ENCODE assay signal across 8 mouse cellular contexts in the genomic region with DNA sequence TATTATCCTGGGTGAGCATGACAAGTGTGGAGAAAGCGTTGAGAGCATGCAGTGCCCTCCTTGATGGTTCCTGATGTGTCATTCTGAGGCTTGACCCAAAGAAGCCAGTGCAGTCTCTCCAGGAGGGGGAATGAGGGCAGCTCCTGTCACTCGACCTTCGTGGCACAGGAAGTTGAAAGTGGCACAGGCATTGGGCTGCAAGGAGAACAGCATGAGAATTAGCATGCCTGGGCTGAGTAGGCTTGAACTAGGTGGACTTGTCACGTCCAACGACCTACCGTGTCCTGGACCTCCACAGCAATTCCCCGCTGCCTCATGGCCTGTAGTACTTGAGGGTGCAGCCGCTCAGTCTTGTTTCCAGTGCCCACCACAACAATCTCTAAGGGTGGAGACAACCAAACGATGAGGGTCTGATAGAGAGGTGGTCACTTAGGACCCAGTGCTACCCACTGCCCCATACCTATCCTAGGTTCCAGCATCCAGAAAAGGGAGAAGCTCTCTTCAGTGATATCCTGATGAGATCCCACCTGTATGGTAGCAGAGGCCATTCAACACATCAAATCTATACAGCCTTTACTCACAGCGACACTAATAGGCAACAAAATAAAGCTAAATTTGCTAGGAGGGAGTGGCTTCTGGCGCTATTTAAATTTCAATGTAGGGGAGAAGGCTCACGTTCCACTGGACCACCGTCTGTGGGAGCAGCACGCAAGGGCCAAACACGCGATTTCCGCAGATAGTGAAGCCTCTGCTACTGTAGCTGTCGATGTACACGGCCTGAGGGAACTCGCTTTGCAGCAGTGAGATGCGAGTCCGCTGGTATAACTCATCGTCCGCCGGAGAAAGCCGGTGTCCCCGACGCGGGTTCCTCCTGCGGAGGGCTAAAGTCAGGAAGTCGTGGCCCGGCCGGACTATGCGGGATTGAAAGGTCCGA. TPM values are rescaled to one million over a fixed set of nuclear protein-coding genes. Genes with fewer than 3 reads are reported as not detected.
DNase-seq lines count a peak whose midpoint lies in the region; ATAC-seq and TF ChIP-seq lines count a peak whose summit lies in the region.

No protein-coding gene starts in this region.

- 12% methylated on average over 35 of the region's 35 CpGs for WGBS in kidney, embryonic 15.5 days
- WGBS in forebrain, postnatal 0 days = 10% methylated on average over 35 of the region's 35 CpGs
- 9% methylated on average over 35 of the region's 35 CpGs for WGBS in liver, embryonic 15.5 days (ENCODE audit: insufficient replicate concordance)

- H3K4me2 ChIP-seq in kidney, embryonic 15.5 days = peak overlapping the region; percentile 91
- H3K4me2 ChIP-seq in forebrain, postnatal 0 days (ENCODE audit: low read depth) = peak overlapping the region; percentile 90
- peak overlapping the region; percentile 98 for H3K4me2 ChIP-seq in liver, embryonic 15.5 days

- peaks cover 55% of the 10 kb centered on the region for H3K36me3 ChIP-seq in kidney, embryonic 15.5 days
- peaks cover 41% of the 10 kb centered on the region for H3K36me3 ChIP-seq in forebrain, postnatal 0 days (ENCODE audit: insufficient read depth)
- peaks cover 50% of the 10 kb centered on the region for H3K36me3 ChIP-seq in liver, embryonic 15.5 days (replicated peaks)

- H3K4me1 ChIP-seq in kidney, embryonic 15.5 days = peaks cover 52% of the 10 kb centered on the region
- H3K4me1 ChIP-seq in bone marrow macrophage, adult 2 months (ENCODE audit: control insufficient read depth, insufficient read depth, low read length) = peaks cover 22% of the 10 kb centered on the region
- peaks cover 23% of the 10 kb centered on the region for H3K4me1 ChIP-seq in forebrain, postnatal 0 days (ENCODE audit: insufficient read depth)
- peaks cover 87% of the 10 kb centered on the region for H3K4me1 ChIP-seq in liver, embryonic 15.5 days (replicated peaks)

- no peak for TF ChIP-seq POLR2A in bone marrow macrophage, adult 2 months (IDR thresholded peaks at IDR 0.05; ENCODE audit: borderline replicate concordance, low read depth, low read length)

- peak overlapping the region; percentile 64 for H3K4me3 ChIP-seq in kidney, embryonic 15.5 days (replicated peaks)
- H3K4me3 ChIP-seq in bone marrow macrophage, adult 2 months (ENCODE audit: insufficient read depth, low read length) = peak overlapping the region; percentile 86
- peak overlapping the region; percentile 77 for H3K4me3 ChIP-seq in forebrain, postnatal 0 days (ENCODE audit: low read depth, low read length)
- H3K4me3 ChIP-seq in liver, embryonic 15.5 days (replicated peaks) = peak overlapping the region; percentile 80

- H3K27me3 ChIP-seq in kidney, embryonic 15.5 days = no peaks in the 10 kb centered on the region
- H3K27me3 ChIP-seq in forebrain, postnatal 0 days (ENCODE audit: insufficient read depth, low read length) = no peaks in the 10 kb centered on the region
- H3K27me3 ChIP-seq in liver, embryonic 15.5 days = no peaks in the 10 kb centered on the region

- TF ChIP-seq CTCF in bone marrow macrophage, adult 2 months (IDR thresholded peaks at IDR 0.05; ENCODE audit: low read depth, low read length) = no peak
- no peak for TF ChIP-seq CTCF in forebrain, postnatal 0 days (IDR thresholded peaks at IDR 0.05; ENCODE audit: low read depth)

- no peaks in the 10 kb centered on the region for H3K9me3 ChIP-seq in kidney, embryonic 15.5 days (replicated peaks)
- H3K9me3 ChIP-seq in forebrain, postnatal 0 days (ENCODE audit: low read length) = no peaks in the 10 kb centered on the region
- no peaks in the 10 kb centered on the region for H3K9me3 ChIP-seq in liver, embryonic 15.5 days (replicated peaks)

- H3K9ac ChIP-seq in kidney, embryonic 15.5 days = peak overlapping the region; percentile 72
- H3K9ac ChIP-seq in forebrain, postnatal 0 days = peak overlapping the region; percentile 83
- peak overlapping the region; percentile 83 for H3K9ac ChIP-seq in liver, embryonic 15.5 days

- DNase-seq in kidney, adult 11 months = no peak
- peak; percentile 38 for DNase-seq in forebrain, postnatal 0 days
- DNase-seq in embryo, embryonic 11 days = no peak
- DNase-seq in frontal cortex, postnatal 14 days (ENCODE audit: low spot score in 2 of 2) = no peak

- H3K27ac ChIP-seq in kidney, embryonic 15.5 days = peak overlapping the region; percentile 94
- H3K27ac ChIP-seq in bone marrow macrophage, adult 2 months (ENCODE audit: insufficient read depth, low read depth, low read length) = peak overlapping the region; percentile 66
- peak overlapping the region; percentile 98 for H3K27ac ChIP-seq in forebrain, postnatal 0 days (ENCODE audit: low read depth, low read length)
- H3K27ac ChIP-seq in liver, embryonic 15.5 days (replicated peaks) = peak overlapping the region; percentile 96

- no peak for ATAC-seq in kidney, embryonic 15.5 days (replicated peaks; ENCODE audit: low FRiP score)
- ATAC-seq in forebrain, postnatal 0 days = no peak
- 0 out of 2 replicates have a peak, but pooled peaks have one; percentile 0 for ATAC-seq in liver, embryonic 15.5 days (ENCODE audit: insufficient read depth)
- no peak for ATAC-seq in megakaryocyte progenitor cell, adult 5-6 weeks (replicated peaks; ENCODE audit: poor library complexity)

RNA-seq across cellular contexts. Expression of a gene that starts 1.1 kb away (rescaled TPM):
- polyA plus RNA-seq in kidney, embryonic 15.5 days (2015; fragmentation: Nextera tagmentation; extraction: Ambion mirVana) = 41.5 and 43.1 TPM in 2 replicates
- 28.6 and 29.7 TPM in 2 replicates for polyA plus RNA-seq in bone marrow macrophage, adult 2 months (2012; ENCODE audit: insufficient read depth, insufficient read length, missing spikeins)
- total RNA-seq in forebrain, postnatal 0 days (2014; rRNA removed) = 70.7 and 71.3 TPM in 2 replicates
- 104 and 108 TPM in 2 replicates for polyA plus RNA-seq in forebrain, postnatal 0 days (2015; fragmentation: Nextera tagmentation; extraction: Ambion mirVana)
- 25.6 and 26.2 TPM in 2 replicates for polyA plus RNA-seq in liver, embryonic 15.5 days (2015; fragmentation: Nextera tagmentation; extraction: Ambion mirVana)
- total RNA-seq in megakaryocyte progenitor cell, adult 5-6 weeks (2015) = 33.7 and 36.8 TPM in 2 replicates
- total RNA-seq in megakaryocyte progenitor cell, adult 5-6 weeks (2017) = 7.3 and 22.1 TPM in 2 replicates

RNA-seq across cellular contexts. Expression of a gene that starts 3.5 kb away (rescaled TPM):
- 155 and 180 TPM in 2 replicates for polyA plus RNA-seq in kidney, embryonic 15.5 days (2015; fragmentation: Nextera tagmentation; extraction: Ambion mirVana)
- 44.7 and 52.7 TPM in 2 replicates for polyA plus RNA-seq in bone marrow macrophage, adult 2 months (2012; ENCODE audit: insufficient read depth, insufficient read length, missing spikeins)
- 99.6 and 115 TPM in 2 replicates for total RNA-seq in forebrain, postnatal 0 days (2014; rRNA removed)
- polyA plus RNA-seq in forebrain, postnatal 0 days (2015; fragmentation: Nextera tagmentation; extraction: Ambion mirVana) = 221 and 261 TPM in 2 replicates
- 29.2 and 34.2 TPM in 2 replicates for polyA plus RNA-seq in liver, embryonic 15.5 days (2015; fragmentation: Nextera tagmentation; extraction: Ambion mirVana)
- 95.3 and 103 TPM in 2 replicates for total RNA-seq in megakaryocyte progenitor cell, adult 5-6 weeks (2015)
- total RNA-seq in megakaryocyte progenitor cell, adult 5-6 weeks (2017) = 42.7 and 43.4 TPM in 2 replicates

RNA-seq across cellular contexts. Expression of a gene that starts 6.1 kb away (rescaled TPM):
- 187 and 198 TPM in 2 replicates for polyA plus RNA-seq in kidney, embryonic 15.5 days (2015; fragmentation: Nextera tagmentation; extraction: Ambion mirVana)
- polyA plus RNA-seq in bone marrow macrophage, adult 2 months (2012; ENCODE audit: insufficient read depth, insufficient read length, missing spikeins) = 44.2 and 59.9 TPM in 2 replicates
- 115 and 129 TPM in 2 replicates for total RNA-seq in forebrain, postnatal 0 days (2014; rRNA removed)
- polyA plus RNA-seq in forebrain, postnatal 0 days (2015; fragmentation: Nextera tagmentation; extraction: Ambion mirVana) = 102 and 106 TPM in 2 replicates
- polyA plus RNA-seq in liver, embryonic 15.5 days (2015; fragmentation: Nextera tagmentation; extraction: Ambion mirVana) = 91.3 and 93.7 TPM in 2 replicates
- 266 and 290 TPM in 2 replicates for total RNA-seq in megakaryocyte progenitor cell, adult 5-6 weeks (2015)
- 342 and 372 TPM in 2 replicates for total RNA-seq in megakaryocyte progenitor cell, adult 5-6 weeks (2017)

RNA-seq across cellular contexts. Expression of a gene that starts 12.4 kb away (rescaled TPM):
- 123 and 139 TPM in 2 replicates for polyA plus RNA-seq in kidney, embryonic 15.5 days (2015; fragmentation: Nextera tagmentation; extraction: Ambion mirVana)
- polyA plus RNA-seq in bone marrow macrophage, adult 2 months (2012; ENCODE audit: insufficient read depth, insufficient read length, missing spikeins) = 8.0 and 8.5 TPM in 2 replicates
- total RNA-seq in forebrain, postnatal 0 days (2014; rRNA removed) = 353 and 511 TPM in 2 replicates
- polyA plus RNA-seq in forebrain, postnatal 0 days (2015; fragmentation: Nextera tagmentation; extraction: Ambion mirVana) = 206 and 283 TPM in 2 replicates
- 11.4 and 12.1 TPM in 2 replicates for polyA plus RNA-seq in liver, embryonic 15.5 days (2015; fragmentation: Nextera tagmentation; extraction: Ambion mirVana)
- 9.8 and 10.2 TPM in 2 replicates for total RNA-seq in megakaryocyte progenitor cell, adult 5-6 weeks (2015)
- total RNA-seq in megakaryocyte progenitor cell, adult 5-6 weeks (2017) = 15.5 and 17.4 TPM in 2 replicates

RNA-seq across cellular contexts. Expression of a gene that starts 31.3 kb away (rescaled TPM):
- 9.1 and 11.7 TPM in 2 replicates for polyA plus RNA-seq in kidney, embryonic 15.5 days (2015; fragmentation: Nextera tagmentation; extraction: Ambion mirVana)
- not detected in 2 replicates for polyA plus RNA-seq in bone marrow macrophage, adult 2 months (2012; ENCODE audit: insufficient read depth, insufficient read length, missing spikeins)
- total RNA-seq in forebrain, postnatal 0 days (2014; rRNA removed) = 29.2 and 39.3 TPM in 2 replicates
- 35.4 and 39.9 TPM in 2 replicates for polyA plus RNA-seq in forebrain, postnatal 0 days (2015; fragmentation: Nextera tagmentation; extraction: Ambion mirVana)
- polyA plus RNA-seq in liver, embryonic 15.5 days (2015; fragmentation: Nextera tagmentation; extraction: Ambion mirVana) = 0.36 and 0.41 TPM in 2 replicates
- total RNA-seq in megakaryocyte progenitor cell, adult 5-6 weeks (2015) = 0.39 and 1.2 TPM in 2 replicates
- total RNA-seq in megakaryocyte progenitor cell, adult 5-6 weeks (2017) = 1.00 and 1.8 TPM in 2 replicates
